Mouse (Mus musculus) ovary, adult 18-20 months (tissue): ENCODE data around the gene Bean1.
A peak's percentile ranks its signal among the peaks of the same experiment; 100 is the strongest.

Experiments
- DNase-seq: peaks from one replicate; pipeline ENCODE4 v3.0.0; 2022; ENCODE audit warnings: low spot score, mixed read lengths

The Bean1 gene

DNA sequence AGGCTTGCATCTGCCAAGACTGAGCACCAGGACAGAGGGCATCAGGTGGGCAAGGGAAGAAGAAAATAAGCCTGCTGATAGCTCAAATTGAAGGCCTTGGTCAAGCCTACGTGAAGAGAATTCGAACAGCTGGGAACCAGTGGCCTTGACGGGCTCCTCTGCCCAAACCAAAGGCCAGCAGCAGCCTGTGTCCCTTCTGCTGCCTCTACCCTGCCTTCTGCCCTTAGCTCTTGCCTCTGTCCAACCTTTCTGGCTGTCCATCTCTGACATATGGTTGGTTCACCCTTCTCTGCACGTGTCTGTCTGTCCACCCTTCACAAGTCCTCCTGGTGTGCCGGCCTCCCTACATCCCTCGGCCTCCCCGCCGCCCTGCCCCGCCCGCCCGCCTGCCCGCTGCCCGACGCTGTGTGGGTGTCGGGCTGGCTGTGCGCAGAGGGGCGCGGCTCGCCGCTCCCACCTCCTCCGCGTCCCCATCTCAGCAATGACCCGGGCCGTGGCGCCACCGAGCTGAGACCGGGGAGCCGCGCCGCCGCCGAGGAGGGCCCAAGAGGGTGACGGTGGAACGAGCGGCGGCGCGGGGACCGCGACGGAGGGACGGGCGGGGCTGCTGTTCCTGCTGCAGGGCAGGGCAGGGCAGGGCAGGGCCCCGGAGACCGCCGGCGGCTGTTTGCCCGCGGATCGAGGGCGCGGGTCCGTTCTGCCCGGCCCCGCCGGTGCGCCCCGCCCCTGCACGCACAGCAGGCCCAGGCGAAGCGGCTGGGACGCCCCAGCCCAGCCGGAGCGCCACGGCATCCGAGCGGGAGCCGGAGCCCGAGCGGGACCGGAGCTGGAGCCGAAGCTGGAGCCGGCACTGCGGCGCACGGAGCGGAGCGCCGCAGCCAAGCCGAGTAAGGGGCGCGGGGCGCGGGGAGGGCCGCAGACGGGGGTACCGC is at the start of gene Bean1:
TSS of gene Bean1 (plus strand) at position 325 of the 932 bp plus-strand sequence.
- DNase-seq, result peak; percentile 21

DNA sequence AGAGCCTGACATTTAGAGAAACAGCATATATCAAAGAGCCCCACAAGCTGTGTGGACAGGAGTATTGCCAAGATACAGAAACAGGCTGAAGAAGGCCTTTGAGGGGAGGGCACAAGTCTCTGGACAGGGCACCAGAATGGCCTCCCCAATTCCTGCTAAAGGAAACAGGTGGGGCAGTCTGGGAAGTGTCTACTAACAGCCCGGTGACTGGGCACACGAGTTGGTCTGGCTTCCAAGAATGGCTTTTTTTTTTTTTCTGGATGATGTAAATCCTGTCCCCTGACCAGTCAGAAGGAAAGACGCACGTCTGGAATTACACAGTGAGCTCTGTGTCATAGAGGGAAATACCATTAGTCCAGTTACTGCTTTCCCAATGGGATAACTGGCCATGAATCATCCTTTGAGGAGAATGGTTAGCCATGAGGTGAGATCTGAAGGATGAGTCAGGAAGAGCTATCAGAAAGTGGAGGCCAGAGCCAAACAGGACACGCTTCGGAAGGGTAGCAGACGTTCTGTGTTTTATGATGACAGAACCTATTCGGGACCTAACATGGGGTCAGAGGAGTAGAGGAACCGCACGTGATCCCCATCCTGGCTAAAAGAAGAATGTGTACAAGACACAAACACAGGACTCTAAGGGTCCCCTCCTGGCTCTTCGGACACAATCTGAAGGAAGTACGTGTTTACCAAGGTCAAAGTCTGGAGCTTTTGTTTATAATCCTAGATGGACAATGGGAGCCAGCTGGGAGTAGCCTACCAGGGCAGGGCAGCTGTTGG is 48.4 kb upstream of the Bean1 start:
- no peak for DNase-seq

DNA sequence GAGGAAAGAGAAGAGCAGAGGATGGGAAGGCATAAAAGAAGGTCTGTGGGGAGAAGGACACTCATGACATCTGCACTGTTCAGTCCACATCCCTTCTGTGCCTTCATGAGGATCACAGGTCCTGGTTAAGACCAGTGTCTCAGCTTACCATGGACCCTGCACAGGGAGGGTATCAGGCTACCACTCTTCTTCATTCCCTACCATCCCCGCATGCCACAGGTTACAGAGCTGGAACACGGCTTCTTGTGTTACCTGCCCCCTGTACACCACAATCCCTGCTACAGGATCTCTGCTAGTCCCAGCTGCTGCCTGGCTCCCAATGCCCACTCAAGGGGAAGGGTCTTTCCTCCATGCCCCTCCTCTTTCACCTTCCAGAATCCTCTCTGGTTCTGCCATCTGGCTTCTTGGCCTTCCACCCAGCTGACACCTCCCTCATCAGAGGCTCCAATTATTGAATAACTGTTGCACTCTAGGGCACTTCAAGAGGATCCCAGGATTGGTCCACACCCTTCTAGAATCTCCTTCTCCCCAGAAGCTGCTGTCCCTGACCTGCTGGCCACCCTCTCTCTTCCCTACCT is 47.1 kb upstream of the Bean1 start:
- DNase-seq, result no peak

DNA sequence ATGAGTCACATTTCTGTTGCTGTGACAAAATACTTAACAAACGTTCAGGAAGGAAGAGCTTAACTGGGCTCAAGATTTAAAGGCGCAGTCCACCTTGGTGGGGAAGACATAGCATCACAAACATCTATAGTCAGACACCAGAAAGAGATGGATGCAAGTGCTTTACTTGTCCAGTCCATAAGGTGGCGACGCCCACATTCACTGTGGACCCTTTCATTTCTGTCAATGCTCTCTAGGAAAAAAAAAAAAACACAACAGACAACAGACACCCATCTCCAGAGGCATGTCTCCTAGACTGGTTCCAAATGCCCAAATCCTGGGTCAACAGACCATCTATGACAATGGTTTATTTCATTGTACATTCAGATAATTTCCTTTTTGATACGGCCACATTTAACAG is 45.7 kb upstream of the Bean1 start:
- no peak for DNase-seq

DNA sequence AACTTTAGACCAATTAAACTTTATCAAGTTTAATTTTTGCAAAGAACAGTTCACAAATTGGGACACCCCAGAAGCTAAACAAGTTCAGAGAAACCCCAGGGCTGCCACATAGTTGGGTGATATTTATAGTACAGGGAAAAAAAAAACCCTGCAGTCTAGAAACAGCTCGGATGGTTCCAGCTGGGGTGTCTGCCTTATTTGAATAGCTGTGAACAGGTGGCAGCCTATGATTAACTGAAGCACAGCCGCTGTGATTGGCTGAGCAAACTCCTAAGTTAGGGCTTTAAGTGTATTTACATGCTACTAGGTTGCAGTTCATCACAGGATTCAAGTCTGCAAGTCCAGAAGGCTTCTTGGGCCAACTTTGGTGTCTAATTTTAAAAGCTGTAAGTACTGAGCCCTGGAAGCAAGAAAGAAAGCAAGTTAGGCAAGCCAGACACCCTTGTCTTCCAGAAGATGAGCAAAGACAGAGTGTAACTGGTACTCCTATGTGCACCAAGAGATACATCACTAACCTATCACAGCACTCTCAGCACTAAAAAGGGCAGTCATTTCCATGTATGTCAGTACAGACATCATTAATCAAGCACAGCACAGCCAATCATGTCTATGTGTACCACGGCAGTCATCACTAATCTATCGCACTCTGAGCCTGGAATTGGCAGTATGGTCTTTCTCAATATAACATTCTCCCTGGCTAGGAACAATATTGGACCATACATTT is 42.9 kb upstream of the Bean1 start:
- DNase-seq, result no peak

DNA sequence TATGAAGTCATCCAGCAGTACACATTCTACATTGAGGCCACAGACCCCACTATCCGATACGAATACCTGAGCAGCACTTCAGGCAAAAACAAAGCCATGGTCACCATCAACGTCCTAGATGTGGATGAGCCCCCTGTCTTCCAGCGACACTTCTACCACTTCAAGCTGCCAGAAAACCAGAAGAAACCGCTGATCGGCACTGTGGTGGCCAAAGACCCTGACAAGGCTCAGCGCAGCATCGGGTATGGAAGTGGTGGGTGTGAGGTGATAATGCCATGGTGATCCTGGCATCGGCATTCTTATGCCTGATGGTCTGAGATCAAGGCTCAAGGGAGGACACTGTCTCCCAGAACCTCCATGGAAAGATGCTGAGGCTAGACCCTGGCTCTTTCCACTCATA is 39.3 kb upstream of the Bean1 start:
- no peak for DNase-seq

DNA sequence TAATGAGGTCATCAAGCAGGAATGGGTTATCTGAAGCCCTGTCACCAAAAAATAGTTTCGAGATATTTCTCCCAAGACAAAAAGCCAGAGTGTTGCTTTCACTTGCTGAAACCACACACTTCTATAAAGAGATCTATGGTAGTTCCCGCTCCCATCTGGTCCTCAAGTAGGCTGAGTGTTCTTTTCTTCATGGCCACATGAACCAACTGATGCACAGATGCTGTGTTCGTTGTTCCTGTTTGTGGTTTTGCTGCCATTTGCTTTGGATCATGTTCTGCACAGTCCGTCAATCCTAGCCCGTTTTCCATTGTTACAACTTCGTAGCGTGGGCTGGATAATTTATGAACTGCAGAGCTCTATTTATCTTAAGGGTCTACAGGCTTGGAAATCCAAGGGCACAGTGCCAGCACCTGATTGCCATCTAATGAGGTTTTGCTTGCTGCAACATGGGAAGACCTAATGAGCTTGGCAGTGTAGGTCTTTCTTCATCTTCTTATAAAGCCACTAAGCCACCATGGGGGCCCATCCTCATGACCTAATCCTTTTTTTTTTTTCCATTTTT is 38.7 kb upstream of the Bean1 start:
- no peak for DNase-seq

DNA sequence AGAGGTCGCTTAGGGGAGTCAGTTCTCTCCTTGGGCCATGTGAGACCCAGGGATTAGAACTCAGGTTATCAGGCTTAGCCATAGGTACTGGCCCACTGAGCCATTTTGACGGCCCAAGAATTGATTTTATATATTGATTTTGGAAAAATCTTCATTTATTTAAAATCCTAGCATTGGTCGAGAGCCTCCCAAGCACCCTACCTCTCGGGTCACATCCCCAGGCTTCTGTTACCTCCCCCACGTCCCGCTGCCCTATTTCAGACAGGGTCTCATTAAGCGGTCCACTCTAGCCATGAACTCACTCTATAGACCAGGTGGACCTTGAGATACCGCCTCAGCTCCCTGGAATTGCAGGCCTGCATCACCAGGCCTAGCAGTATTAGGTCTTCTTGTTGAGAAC is 35.7 kb upstream of the Bean1 start:
- DNase-seq, result no peak

DNA sequence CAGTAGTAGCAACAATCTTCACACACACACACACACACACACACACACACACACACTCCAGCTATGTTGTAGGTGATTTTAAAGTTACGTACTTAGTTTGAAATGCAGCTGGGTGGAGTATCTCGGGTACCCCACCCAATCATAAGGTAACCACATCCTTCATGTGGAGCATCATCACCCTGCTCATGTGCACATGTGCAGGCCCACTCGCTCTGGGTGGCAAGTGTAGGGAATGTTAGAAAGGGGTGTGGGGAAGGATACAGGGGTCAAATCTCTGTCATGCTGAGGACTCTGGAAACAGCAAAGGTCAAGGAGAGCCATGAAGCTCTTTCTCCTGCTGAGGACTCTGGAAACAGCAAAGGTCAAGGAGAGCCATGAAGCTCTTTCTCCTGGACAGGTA is 34.0 kb upstream of the Bean1 start:
- DNase-seq, result no peak

DNA sequence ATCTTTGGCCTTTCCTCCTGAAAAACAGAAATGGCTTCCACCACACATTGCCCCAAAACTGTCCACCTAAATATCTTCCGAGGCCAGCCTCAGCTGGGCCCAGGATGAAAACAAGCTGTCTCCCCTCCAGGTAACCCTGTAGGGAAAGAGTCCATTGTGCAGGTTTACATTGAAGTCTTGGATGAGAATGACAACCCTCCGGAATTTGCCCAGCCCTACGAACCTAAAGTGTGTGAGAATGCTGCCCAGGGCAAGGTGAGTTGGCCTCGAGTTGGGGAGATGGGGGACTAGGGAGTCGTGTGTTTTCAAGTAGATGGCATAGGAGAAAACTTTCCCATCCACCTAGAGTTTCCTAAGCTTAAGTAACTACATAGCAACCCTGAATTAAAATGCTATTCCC is 32.6 kb upstream of the Bean1 start:
- no peak for DNase-seq

DNA sequence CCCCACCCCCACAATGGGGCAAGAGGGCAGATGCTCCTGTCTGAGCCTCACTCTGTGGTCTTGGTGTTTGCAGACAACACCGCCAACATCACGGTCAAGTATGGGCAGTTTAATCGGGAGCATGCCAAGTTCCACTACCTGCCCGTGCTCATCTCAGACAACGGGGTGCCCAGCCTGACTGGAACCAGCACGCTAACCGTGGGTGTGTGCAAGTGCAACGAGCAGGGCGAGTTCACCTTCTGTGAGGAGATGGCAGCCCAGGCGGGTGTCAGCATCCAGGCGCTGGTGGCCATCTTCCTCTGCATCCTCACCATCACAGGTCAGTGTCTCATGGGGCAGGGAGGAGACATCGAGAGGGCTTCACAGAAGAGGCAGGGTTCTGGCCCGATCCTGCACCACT is 29.6 kb upstream of the Bean1 start:
- DNase-seq, result no peak

DNA sequence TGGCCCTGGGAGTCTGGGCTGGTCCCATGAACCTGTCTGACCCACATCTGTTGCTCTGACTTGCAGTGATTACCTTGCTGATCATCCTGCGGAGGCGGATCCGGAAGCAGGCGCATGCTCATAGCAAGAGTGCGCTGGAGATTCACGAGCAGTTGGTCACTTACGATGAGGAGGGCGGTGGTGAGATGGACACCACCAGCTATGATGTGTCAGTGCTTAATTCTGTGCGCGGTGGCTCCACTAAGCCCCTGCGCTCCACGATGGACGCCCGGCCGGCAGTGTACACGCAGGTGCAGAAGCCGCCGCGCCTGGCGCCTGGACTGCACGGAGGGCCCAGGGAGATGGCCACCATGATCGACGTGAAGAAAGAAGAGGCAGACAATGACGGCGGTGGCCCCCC is 27.8 kb upstream of the Bean1 start:
- DNase-seq, result no peak

DNA sequence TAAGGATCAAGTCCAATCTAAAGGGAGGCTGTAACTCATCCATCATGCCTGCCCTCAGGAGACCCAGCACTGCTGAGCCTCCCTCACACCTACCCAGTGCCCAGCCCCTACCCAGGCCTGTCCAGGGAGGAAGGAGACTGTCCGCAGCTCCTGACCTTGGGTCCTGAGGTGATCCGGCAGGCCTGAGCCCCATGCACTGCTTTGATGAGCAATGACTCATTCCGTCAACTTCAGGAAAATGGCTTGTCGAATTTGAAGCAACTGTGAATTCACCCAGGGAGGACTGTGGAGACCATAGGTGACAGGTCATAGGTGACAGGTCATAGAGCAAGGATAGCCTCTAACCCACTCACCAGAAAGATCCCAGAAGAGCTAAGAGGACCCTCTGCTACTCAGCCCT is 26.9 kb upstream of the Bean1 start:
- DNase-seq, result no peak

DNA sequence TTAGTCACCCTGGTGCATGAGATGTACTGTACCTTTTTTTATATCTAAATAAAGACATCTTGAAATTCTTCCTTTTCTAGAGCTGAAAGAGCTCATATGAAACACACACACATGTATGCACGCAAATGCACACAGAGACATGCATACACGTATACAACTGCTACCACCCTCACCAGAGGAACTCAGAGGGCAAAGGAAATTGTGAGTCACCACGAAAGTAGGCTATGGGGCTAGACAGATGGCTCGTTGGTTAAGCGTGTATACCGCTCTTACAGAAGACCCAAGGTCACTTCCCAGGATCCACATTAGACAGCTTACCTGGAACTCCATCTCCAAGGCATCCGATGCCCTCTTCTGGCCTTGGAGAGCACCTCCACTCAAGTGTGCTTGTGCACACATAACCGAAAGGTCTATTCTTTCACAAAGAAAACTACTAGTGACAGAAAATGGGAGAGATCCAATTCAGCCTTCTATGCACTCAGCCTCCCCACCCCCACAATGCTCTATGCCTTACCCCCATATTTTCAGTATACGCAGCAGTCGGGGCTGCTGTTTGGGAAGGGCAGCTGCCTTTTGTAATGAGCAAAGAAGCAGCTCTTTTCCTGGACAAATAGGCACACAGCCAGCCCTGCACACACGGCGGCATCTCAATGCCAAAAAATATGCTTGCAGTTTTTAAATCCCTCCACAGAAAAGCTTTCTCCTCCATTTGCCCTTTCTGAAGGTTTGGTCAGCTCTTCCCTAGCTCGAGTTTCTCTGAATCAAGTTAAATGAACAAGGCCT is 25.6 kb upstream of the Bean1 start:
- no peak for DNase-seq

DNA sequence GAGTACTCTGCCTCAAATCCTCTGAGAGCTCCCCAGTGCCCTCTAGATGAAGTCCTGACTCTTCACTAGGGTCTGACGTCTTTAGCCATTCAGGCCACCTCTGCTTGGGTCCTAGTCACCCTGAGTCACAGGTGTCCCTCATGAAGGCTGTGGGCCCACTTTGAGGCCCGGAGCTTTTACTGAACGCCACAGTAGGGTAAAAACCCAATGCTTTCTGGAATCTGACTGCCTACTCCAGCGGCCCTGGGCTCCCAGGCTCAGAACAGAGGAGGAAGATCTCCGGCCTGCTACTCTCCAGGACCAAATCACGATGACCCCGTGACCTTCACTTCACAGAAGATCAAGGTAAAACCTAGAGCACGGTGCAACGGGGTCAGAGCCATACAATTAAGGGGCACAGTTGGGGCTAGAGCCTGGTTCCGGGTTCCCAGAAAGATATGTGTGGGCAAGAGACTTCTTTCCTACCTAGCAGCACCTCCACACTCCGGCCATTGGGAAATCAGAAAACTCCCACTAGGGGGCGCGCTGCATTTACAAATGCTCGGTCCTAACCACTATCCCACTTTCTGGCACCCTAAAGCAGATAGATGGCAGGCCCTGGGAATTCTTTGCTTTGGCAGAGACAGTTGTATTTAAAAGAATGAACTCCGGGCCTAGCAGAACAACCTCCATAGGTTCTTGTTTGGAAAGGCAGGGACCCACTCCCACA is 24.1 kb upstream of the Bean1 start:
- peak; percentile 61 for DNase-seq

DNA sequence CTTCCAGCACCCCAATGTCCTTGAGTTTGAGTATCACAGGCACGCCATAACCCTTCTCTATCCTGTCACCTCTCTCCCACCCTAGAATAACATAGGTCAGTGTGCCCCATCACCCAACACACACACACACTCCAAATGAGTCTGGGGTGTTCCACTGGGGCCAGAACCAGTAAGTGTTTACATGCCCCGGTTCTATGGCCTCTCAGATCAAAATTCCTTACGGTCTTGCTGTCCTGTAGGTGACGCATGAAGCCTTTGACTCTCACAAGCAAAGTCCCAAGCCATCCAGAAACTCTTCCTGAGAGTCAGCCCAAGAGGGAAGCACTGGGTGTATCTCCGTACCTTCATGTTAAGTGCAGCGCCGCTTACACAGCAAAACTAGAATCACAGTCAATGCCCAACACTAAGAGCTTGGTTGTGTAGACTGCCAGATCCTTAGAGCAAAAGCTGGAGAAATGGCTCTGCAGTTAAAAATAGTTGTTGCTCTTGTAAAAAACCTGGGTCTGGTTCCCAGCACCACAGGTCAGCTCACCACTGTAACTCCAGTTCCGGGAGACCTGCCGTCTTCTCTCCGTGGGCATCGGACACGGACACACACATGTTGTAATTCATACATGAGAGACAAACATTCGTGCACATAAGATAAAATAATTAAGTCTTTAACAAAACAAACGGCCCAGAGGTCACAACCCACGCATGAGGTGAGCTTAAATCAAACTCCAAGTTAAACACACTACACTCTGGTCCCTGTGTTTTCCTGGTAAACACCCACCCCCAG is 23.3 kb upstream of the Bean1 start:
- DNase-seq, result no peak

DNA sequence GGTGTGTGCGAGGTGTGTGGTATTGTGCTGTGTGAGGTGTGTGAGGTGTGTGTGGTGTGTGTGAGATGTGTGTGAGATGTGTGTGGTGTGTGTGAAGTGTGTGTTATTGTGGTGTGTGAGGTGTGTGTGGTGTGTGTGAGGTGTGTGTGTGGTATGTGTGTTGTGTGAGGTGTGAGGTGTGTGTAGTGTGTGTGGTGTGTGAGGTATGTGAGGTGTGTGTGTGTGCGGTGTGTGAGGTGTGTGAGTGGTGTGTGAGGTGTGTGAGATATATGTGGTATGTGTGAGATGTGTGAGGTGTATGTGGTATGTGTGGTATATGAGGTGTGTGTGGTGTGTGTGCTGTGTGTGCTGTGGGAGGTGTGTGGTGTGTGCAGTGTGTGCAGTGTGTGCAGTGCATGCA is 22.3 kb upstream of the Bean1 start:
- no peak for DNase-seq

DNA sequence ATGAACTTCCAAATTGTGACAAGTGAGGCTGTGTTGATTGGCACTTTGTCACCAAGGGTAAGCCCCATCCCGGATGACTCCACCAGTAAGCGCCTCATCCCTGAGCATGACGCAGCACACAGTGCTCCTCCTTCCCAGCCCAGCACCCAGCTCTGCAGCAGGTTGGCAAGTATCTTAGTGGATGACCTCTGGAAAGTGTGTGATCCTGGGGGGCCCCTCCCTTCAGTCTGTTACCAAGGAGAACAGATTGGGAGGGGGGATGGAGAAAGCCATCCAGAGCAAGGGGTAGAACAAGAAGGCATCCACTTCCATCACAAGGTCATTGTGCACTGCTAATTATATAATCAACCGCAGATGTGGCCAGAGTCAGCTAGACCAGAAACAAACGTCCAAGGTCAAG is 9.5 kb upstream of the Bean1 start:
- peak; percentile 70 for DNase-seq

DNA sequence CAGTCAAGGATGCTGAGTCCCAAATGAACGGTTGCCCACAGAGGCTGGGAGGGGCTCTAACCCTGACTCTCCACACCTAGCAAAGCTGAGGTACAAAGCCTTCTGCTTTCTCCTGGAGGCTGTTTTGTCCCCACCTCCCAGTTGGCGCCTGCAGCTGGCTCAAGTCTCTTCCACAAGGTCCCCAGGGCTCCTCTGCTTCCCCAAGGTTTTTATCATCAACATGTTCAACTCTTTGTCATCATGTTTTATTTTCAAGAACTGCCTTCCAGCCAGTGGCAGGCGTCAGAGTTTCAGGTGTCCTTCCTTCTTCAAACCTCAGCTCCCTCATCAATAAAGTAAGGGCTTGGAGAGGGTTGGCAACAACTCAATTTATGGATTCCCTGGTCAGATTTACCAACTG is 781 bp upstream of the Bean1 start:
- no peak for DNase-seq
